ENCODE assay signal across 8 mouse cellular contexts in genomic region chr1:132319242-132319641, GRCm38 (mm10). TPM values are rescaled to one million over a fixed set of nuclear protein-coding genes. Genes with fewer than 3 reads are reported as not detected.
A peak's percentile ranks its signal among the peaks of the same experiment; 100 is the strongest.
DNase-seq lines count a peak whose midpoint lies in the region; ATAC-seq and TF ChIP-seq lines count a peak whose summit lies in the region.

No protein-coding gene starts in this region.

- 63% methylated on average over 5 of the region's 5 CpGs for WGBS in kidney, embryonic 14.5 days
- WGBS in forebrain, embryonic 14.5 days = 10% methylated on average over 5 of the region's 5 CpGs
- 52% methylated on average over 5 of the region's 5 CpGs for WGBS in kidney, embryonic 16.5 days
- WGBS in midbrain, embryonic 13.5 days = 24% methylated on average over 5 of the region's 5 CpGs

- TF ChIP-seq CTCF in brain, embryonic 14.5 days (IDR thresholded peaks at IDR 0.05; ENCODE audit: borderline replicate concordance, extremely low read depth, insufficient read depth, insufficient read length) = no peak

- H3K9me3 ChIP-seq in kidney, embryonic 14.5 days (ENCODE audit: control insufficient read depth, low read length) = no peaks in the 10 kb centered on the region
- no peaks in the 10 kb centered on the region for H3K9me3 ChIP-seq in forebrain, embryonic 14.5 days (replicated peaks; ENCODE audit: control insufficient read depth, low read length)
- H3K9me3 ChIP-seq in kidney, embryonic 16.5 days (ENCODE audit: low read length) = no peaks in the 10 kb centered on the region
- no peaks in the 10 kb centered on the region for H3K9me3 ChIP-seq in midbrain, embryonic 13.5 days

- H3K27me3 ChIP-seq in kidney, embryonic 14.5 days (ENCODE audit: control insufficient read depth, insufficient read depth, low read length) = peaks cover 18% of the 10 kb centered on the region
- no peaks in the 10 kb centered on the region for H3K27me3 ChIP-seq in forebrain, embryonic 14.5 days (replicated peaks; ENCODE audit: control insufficient read depth, insufficient read depth, low read length)
- peaks cover 15% of the 10 kb centered on the region for H3K27me3 ChIP-seq in kidney, embryonic 16.5 days (ENCODE audit: insufficient read depth, low read length)
- H3K27me3 ChIP-seq in midbrain, embryonic 13.5 days = peaks cover 5% of the 10 kb centered on the region; the same call in 1 of the 2 replicates

- no peak overlapping the region for H3K4me2 ChIP-seq in kidney, embryonic 14.5 days (replicated peaks; ENCODE audit: low read depth, low read length)
- peak overlapping the region; percentile 70 for H3K4me2 ChIP-seq in forebrain, embryonic 14.5 days (ENCODE audit: low read length)
- no peak overlapping the region for H3K4me2 ChIP-seq in kidney, embryonic 16.5 days (replicated peaks; ENCODE audit: low read depth, low read length)
- H3K4me2 ChIP-seq in midbrain, embryonic 13.5 days (replicated peaks) = peak overlapping the region; percentile 78

- H3K4me1 ChIP-seq in kidney, embryonic 14.5 days (ENCODE audit: control insufficient read depth, insufficient read depth, low read length) = peaks cover 12% of the 10 kb centered on the region
- H3K4me1 ChIP-seq in forebrain, embryonic 14.5 days (ENCODE audit: control insufficient read depth, insufficient read depth, low read length) = peaks cover 63% of the 10 kb centered on the region
- H3K4me1 ChIP-seq in kidney, embryonic 16.5 days (ENCODE audit: insufficient read depth, low read length) = peaks cover 38% of the 10 kb centered on the region
- H3K4me1 ChIP-seq in midbrain, embryonic 13.5 days (replicated peaks) = peaks cover 85% of the 10 kb centered on the region

- ATAC-seq in kidney, embryonic 14.5 days (ENCODE audit: low FRiP score, low TSS enrichment) = no peak
- ATAC-seq in forebrain, embryonic 14.5 days = peak; percentile 5; the same call in 1 of the 2 replicates
- peak; percentile 36; the same call in 1 of the 2 replicates for ATAC-seq in kidney, embryonic 16.5 days (ENCODE audit: low FRiP score, low TSS enrichment)
- peak; percentile 0; the same call in 1 of the 2 replicates for ATAC-seq in midbrain, embryonic 13.5 days

- H3K36me3 ChIP-seq in kidney, embryonic 14.5 days (ENCODE audit: control insufficient read depth, insufficient read depth, low read length) = no peaks in the 10 kb centered on the region
- H3K36me3 ChIP-seq in forebrain, embryonic 14.5 days (ENCODE audit: control insufficient read depth, insufficient read depth, low read length) = 0 out of 2 replicates have a peak, but pooled peaks cover 3% of the 10 kb centered on the region
- H3K36me3 ChIP-seq in kidney, embryonic 16.5 days (ENCODE audit: insufficient read depth, low read length) = no peaks in the 10 kb centered on the region
- H3K36me3 ChIP-seq in midbrain, embryonic 13.5 days = no peaks in the 10 kb centered on the region

- H3K27ac ChIP-seq in kidney, embryonic 14.5 days (ENCODE audit: low read depth, low read length) = no peak overlapping the region
- H3K27ac ChIP-seq in forebrain, embryonic 14.5 days (ENCODE audit: low read depth, low read length) = peak overlapping the region; percentile 86
- no peak overlapping the region for H3K27ac ChIP-seq in kidney, embryonic 16.5 days (ENCODE audit: low read length)
- peak overlapping the region; percentile 98 for H3K27ac ChIP-seq in midbrain, embryonic 13.5 days

- DNase-seq in kidney, adult 11 months = peak; percentile 90
- peak; percentile 96 for DNase-seq in brain, embryonic 14.5 days (ENCODE audit: low read depth)
- DNase-seq in forebrain, embryonic 14.5 days (ENCODE audit: low spot score) = peak; percentile 90
- peak; percentile 73 to 79 for DNase-seq in urinary bladder, postnatal 4 days (ENCODE audit: low spot score in 2 of 2)
- DNase-seq in thymus, postnatal 4 days = no peak

- no peak overlapping the region for H3K9ac ChIP-seq in kidney, embryonic 14.5 days (ENCODE audit: low read depth, low read length)
- H3K9ac ChIP-seq in forebrain, embryonic 14.5 days (ENCODE audit: low read length) = peak overlapping the region; percentile 43; the same call in 1 of the 2 replicates
- H3K9ac ChIP-seq in kidney, embryonic 16.5 days (replicated peaks; ENCODE audit: low read length) = no peak overlapping the region
- H3K9ac ChIP-seq in midbrain, embryonic 13.5 days (replicated peaks) = peak overlapping the region; percentile 94

- H3K4me3 ChIP-seq in kidney, embryonic 14.5 days (ENCODE audit: low read length) = no peak overlapping the region
- peak overlapping the region; percentile 71; the same call in 1 of the 2 replicates for H3K4me3 ChIP-seq in forebrain, embryonic 14.5 days (ENCODE audit: low read depth, low read length)
- H3K4me3 ChIP-seq in kidney, embryonic 16.5 days (ENCODE audit: low read length) = no peak overlapping the region
- peak overlapping the region; percentile 90 for H3K4me3 ChIP-seq in midbrain, embryonic 13.5 days (replicated peaks)

- no peak for TF ChIP-seq POLR2A in brain, embryonic 14.5 days (IDR thresholded peaks at IDR 0.05; ENCODE audit: borderline replicate concordance, extremely low read depth, insufficient read depth, insufficient read length, poor library complexity, severe bottlenecking)

RNA-seq across cellular contexts. Expression of gene Nuak2, which starts 3.3 kb away (rescaled TPM):
- 1.4 and 2.3 TPM in 2 replicates for polyA plus RNA-seq in kidney, embryonic 14.5 days (2014; fragmentation: Nextera tagmentation; extraction: Ambion mirVana)
- 22.3 and 23.7 TPM in 2 replicates for polyA plus RNA-seq in brain, embryonic 14.5 days (2012; rRNA removed)
- 18.8 and 20.1 TPM in 2 replicates for polyA plus RNA-seq in forebrain, embryonic 14.5 days (2014; fragmentation: Nextera tagmentation; extraction: Ambion mirVana)
- 4.3 and 5.5 TPM in 2 replicates for polyA plus RNA-seq in kidney, embryonic 16.5 days (2015; fragmentation: Nextera tagmentation; extraction: Ambion mirVana)
- polyA plus RNA-seq in midbrain, embryonic 13.5 days (2015; fragmentation: Nextera tagmentation; extraction: Ambion mirVana) = 53.5 and 56.3 TPM in 2 replicates

RNA-seq across cellular contexts. Expression of gene Klhdc8a, which starts 20.8 kb away (rescaled TPM):
- 1.3 and 1.4 TPM in 2 replicates for polyA plus RNA-seq in kidney, embryonic 14.5 days (2014; fragmentation: Nextera tagmentation; extraction: Ambion mirVana)
- 5.7 and 8.1 TPM in 2 replicates for polyA plus RNA-seq in brain, embryonic 14.5 days (2012; rRNA removed)
- polyA plus RNA-seq in forebrain, embryonic 14.5 days (2014; fragmentation: Nextera tagmentation; extraction: Ambion mirVana) = 3.4 TPM in 2 replicates
- 1.8 and 2.1 TPM in 2 replicates for polyA plus RNA-seq in kidney, embryonic 16.5 days (2015; fragmentation: Nextera tagmentation; extraction: Ambion mirVana)
- 6.3 and 6.7 TPM in 2 replicates for polyA plus RNA-seq in midbrain, embryonic 13.5 days (2015; fragmentation: Nextera tagmentation; extraction: Ambion mirVana)

Comparison
In these comparisons a context has a peak if more than half of its experiments do, and no peak if none do; other contexts are left out.
1. H3K27ac ChIP-seq: peak in forebrain, embryonic 14.5 days (single experiment) and midbrain, embryonic 13.5 days (single experiment); none in kidney, embryonic 14.5 days (single experiment) and kidney, embryonic 16.5 days (single experiment).
2. H3K4me2 ChIP-seq: peak in forebrain, embryonic 14.5 days (single experiment) and midbrain, embryonic 13.5 days (single experiment); none in kidney, embryonic 14.5 days (single experiment) and kidney, embryonic 16.5 days (single experiment).
3. H3K4me3 ChIP-seq: peak in forebrain, embryonic 14.5 days (single experiment) and midbrain, embryonic 13.5 days (single experiment); none in kidney, embryonic 14.5 days (single experiment) and kidney, embryonic 16.5 days (single experiment).
4. H3K9ac ChIP-seq: peak in forebrain, embryonic 14.5 days (single experiment) and midbrain, embryonic 13.5 days (single experiment); none in kidney, embryonic 14.5 days (single experiment) and kidney, embryonic 16.5 days (single experiment).